Mouse (Mus musculus) yolk sac, embryonic 10.5 days (tissue): Measurements from ENCODE around the gene Etl4.

Source experiments
- DNase-seq: peaks from one replicate; pipeline ENCODE4 v3.0.0-alpha.2; 2017; ENCODE audit warnings: low spot score

Etl4 gene

DNA sequence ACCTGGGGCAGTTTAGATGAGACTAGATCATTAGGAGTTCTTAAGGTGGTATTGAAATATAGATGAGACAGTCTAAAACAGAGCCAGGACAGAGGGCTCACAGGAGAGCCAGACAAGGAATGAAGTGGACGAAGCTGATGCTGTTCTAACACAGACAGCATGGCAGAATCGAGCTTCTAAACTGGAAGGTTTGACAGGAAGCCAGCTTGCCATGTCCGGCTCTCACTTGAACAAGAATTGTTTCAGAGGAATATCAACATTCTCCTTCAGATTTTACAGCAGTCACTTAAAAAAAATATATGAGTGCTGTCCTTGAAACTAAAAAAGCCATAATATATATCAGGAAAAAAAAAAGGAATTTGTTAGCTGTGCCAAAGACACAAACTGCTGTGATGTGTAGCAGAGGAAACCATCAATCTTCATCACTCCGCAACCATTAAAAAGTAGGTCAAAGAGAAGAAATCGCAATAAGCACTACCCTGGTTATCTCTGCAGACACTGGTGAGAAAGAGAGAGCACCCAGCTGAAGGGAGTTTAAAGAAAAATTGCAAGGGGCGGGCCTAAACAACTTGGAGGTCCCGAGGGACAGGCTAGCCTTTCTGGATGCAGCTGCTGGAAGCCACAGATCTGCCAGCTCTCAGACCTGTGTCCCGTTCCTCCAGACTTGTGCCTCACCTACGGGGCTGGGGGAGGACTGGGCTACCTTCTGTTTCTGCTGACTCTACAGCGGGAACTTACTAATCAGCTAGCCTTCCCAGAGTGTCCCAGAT, 534.3 kb downstream of the Etl4 start:
- DNase-seq, result no peak

DNA sequence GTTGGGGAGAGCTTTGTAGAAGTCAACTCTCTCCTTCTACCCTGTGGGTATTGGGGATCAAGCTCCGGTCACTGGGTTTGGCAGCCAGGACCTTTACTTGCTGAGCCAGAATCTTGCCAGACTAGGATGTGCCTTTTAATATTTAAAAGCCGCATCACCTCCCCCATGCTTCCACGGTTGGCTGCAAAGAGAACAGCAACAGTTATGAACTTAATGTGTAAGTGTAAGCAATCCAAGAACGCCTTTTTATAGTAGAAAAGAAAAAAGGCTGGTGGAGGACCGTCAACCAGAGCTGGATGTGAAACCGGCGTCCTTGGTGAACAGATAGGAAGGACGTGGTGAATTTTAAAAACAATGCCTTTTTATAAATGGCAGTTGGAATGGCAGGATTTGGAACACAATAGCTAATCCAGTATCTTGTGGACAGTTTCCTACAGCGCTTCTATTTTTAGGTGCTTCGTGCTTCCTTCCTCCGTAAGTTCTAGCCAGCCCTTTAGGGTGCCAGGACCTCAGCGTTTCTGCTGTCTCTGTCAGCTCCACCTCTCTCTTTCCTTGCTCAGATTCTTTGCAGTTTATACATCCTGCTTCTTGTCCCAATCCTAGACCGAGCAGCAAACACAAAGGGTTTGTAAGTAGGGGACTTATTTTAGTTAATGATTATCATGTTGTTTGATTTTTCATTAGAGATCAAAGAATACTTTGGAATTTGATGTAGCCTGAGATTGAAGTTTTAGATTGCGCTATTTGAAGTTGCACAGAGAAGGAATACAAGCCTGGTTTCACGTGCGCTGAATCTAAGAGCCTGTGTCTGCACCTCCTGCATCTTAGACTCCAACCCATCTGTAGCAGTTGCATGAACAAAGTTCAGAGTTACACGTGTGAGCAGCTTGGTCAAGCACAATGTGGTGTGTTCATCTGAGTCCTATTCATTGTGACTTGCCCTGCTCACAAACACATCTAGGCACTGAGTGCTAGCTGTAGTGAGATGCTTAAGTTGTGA, 535.9 kb downstream of the Etl4 start:
- DNase-seq, result no peak

DNA sequence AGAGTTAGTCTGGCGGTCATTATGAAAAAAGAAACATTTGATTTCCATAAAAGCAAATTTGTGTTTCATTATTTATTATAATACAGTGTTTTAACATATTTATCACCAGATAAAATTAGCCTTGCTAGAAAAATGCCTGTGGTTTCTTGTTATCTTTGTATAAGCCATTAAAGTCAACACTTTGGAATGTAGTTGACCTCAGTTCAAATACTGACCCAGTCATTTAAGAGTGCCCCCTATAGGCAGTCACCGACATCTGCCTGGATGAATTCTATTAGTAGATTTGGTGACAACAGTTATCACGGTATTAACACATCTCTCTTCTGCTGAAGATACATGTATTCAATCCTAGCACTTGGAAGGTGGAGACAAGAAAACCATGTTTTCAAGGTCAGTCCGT, 536.6 kb downstream of the Etl4 start:
- no peak for DNase-seq

DNA sequence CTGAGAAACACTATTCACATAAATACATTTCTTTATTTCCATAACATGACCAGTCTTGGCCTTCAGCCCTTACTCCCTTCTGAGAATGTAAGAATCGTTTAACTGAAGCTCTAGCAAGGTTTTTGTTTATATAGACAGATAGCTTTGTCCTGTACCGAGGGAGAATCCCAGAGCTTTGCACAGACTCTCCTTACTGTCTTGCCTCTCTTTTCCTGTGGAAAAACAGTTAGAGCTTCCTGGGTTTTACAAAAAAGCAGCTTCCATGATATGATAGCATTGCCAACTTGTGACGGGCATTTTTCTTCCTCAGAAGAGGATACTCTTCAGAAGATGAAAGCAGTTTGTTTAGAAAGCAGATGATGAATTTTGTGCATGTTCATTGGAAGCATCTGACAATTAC, 541.4 kb downstream of the Etl4 start:
- DNase-seq, result no peak

DNA sequence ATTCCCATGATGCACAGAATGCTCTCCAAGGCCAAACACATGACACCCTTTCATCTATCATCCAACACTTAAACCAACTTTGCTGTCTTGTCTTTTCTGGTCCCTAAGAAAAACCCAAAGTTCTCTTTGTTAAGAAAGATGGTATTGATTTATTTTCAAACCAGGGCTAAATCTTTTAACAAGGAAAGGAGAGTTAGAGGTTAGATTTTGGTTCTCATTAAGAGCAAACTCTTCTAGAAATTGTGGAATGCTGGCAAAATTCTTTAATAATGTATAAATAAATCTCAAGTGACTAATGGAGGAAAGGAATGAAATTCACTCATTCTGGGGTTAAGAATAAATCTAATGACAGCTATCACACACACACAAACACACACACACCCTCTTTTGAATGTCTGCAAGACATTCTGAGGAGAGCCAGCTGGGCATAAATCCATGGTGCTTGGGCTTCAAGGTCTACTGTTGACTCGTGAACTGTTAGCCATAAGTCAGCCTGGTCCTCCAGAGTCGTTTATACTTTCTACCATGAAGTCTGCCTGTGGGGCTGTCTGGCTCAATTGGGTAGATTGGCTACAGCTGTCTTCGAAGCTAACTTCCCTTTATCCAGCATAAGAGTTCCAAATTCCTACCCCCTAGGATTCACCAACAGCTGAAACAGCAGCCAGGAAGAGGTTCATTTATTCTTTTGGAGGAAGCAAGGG, 544.1 kb downstream of the Etl4 start:
- DNase-seq, result no peak

DNA sequence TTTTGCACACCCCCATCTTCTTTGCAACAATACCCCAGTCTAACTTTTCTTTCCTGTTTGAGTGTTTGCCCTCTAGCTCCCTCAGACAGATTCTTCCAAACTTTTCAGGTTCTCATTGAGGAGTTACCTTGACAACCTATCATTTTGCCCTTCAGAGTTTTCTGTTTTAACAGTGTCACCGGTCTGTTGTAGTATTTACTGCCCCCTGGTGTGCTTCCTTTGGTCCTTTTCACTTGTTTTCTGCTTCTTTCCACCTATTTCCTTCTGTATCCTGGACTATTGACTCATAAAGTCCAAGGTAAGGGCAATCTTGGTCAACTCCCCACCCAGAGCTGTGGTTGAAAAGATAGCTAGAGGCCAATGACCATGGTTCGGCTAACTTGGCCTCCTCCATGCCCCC, 569.6 kb downstream of the Etl4 start:
- DNase-seq, result no peak

DNA sequence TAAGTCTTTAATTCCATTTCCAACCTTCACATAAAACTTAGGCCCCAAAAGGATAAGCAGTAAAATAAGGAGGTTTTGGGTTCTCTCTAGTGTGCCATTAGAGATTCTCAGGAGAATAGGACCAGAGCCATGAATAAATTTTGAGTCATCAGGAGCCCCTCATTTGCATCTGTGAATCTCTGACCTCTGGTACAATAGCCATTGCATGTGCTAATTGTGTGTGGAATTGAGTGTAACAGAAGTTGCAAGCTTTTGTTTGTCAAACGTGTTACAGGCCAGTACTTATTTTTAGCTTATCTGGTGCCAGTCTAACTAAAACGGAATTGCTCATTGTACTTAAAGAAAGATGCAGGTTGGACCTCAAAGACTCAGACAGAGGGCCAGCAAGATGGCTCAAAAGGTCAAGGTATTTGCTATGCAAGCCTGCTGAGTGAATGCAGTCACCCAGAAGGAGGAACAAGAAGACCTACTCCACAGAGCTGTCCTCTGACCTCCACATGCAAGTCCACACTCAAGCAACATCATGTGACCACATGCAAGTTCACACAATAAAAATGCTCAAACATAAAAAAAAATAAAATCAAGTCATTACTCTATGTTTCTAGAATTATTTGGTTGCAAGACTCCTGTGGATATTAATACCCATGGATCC, 576.7 kb downstream of the Etl4 start:
- DNase-seq, result no peak

DNA sequence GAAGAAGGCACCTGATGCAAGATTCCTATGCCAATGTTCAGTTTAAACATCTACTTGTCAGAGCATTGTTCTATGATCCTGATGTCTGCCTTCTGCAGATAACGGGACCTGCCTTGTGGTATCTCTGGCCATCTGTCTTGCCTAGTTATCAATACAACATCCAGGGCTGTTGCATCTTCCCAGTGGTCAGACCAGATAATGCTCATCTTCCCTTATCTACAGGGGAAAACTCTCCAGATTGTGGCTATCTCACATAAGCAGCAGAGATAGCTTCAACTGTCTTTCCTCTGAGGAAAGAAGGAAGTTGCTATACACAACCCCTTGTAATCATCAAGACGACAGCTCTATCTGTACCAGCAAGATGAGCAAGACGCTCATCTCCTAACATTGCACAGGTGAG, 579.5 kb downstream of the Etl4 start:
- DNase-seq, result no peak

DNA sequence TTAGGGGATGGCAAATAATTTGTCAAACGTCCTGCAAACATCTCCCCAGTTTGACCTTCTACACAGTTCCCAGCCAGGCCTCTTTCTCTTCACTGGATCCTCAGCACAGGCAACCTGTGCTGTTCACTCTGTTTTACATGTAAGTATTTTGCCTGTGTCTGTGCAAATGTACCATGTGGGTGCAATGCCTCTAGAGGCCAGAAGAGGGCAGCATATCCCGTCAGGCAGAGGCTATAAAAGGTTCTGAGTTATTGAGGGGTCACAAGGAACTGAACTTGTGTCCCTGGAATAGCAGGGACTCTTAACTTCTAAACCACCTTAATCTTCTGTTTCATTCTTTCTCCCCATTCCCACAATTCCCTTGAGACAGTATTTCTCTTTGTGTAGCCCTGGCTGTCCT, 582.5 kb downstream of the Etl4 start:
- DNase-seq, result no peak

DNA sequence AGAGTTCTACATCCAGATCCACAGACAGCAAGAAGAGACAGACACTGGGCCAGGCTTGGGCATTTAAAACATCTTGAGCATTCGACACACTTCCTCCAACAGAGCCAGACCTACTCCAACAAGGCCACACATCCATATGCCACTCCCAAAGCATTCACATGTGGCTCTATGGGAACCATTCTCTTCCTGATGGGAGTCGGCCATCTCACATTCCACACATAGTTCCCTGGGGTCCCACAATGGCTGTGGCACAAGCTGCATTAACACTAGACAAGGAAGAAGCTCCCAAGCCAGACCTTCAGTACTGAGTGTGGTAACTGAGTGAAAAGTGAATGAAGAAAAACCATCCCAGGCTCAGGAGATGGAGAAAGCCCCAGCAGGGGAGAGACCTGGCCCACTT, 584.2 kb downstream of the Etl4 start:
- DNase-seq, result no peak

DNA sequence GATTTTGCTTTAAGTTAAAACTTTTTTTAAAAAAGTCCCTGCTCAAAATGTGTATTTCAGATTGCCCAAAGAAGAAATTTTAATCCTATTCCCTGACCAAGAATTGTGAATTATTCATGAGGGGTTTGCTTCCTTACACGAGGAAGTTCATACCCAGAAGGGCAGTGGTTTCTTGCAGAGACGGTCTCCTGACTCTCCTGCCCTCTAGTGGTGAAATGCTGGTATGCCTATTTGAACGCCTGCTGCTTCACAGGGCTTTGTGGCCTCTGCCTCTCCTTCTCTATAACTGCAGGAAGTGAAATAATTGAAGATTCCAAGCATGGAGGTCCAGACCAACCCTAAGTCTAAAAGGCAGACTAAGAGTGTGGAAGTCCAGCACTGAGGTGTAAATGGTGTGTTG, 585.1 kb downstream of the Etl4 start:
- peak; percentile 37 for DNase-seq

DNA sequence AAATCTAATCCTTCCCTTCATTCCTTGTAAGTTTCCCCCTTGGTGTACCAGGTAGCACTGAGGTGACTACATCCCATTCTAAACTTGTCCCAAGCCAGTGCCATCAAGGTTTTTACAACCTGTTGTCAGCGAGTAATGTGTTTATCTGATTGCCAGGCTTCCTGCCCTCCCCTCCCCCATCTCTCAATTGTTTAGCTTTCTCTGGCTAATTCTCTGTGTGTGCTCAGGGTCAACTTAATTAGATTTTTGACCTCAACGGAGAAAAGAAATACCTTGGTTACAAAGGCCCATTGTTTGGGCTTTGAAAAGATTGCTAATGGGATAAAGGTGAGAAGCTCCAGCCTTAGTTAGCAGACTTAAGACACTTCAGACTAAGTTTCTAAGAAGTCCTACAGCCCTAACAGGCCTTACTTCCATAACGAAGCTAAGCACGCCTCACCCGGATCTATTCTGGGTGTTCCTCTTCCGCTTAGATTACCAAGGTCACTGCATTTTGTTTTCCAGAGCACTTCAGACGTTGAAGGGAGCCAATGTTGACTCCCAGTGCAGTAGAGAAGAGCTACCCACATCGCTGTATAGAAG, 586.7 kb downstream of the Etl4 start:
- DNase-seq, result no peak

DNA sequence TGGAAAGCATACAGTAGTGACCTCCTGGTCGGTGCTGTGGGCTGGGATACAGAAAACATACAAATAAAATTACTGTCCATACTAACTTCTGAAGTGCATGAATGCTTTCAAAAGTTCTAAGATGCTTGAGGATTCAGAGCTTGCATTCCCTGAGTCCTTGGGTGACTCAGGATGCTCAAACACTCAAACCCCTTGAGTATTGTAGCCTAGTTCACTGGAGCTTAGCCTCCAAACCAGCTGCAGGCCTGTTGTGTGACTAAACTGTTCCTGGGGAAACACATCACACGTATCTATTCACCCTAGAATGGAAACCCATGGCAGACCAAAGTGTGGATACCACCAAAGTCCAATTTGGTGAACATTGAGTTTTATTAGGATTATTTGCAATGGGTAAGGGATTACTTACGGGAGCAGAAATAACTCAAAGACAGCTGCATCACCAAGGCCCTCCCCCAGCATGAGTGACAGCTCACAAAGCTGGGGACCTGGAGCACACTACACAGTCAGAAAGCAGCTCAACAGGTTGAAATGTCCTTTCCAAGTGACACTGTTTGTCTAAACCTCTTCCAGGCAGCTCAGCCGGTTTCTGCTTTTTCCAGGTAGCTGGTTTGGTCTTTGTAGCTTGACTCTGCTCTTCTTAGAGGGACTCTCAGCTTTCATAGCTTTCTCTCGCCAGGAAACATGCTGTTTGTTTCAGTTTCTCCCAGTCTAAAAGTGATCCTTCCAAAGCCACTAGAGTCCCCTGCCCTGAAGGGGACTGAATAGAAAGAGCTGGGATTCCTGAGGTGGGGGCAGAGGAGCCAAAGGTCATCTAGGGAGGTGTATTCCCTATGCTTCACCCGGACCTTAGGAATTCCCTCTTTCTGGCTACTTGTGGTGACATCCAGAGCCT, 598.5 kb downstream of the Etl4 start:
- DNase-seq, result peak; percentile 73

DNA sequence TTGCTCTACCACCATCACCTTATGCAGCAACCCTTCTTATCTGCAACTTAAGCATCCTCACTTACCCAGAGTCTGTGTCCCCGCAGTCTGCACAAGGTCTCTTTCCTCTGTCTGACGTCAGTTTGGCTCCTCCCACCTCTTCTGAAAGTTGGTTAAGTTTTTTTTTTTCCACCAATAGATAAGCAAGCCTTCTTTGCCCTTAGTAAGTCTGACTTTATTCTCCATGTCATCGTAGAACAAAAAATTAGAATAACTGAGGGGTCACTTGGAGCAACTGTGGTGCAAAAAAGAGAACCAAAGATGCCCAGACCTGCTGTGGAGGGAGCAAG, 599.1 kb downstream of the Etl4 start:
- no peak for DNase-seq

DNA sequence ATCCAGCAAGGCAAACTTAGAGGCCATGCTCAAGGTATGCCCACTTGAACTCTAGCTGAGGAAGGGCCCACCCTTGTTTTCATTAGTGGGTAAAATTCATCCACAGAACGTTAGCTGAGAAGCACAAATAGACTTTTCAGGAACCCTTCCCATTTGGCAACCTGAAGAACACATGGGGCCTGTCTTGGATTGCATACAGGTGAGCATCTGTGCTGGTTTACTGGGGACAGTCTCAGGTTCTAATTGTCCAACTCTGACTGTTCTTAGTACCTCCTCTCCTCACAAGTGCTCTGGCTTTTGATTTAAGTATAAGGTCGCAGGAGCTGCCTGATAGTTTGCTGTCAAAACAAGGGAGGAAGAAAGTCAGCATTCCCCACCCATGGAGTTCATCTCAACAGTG, 600.5 kb downstream of the Etl4 start:
- no peak for DNase-seq

DNA sequence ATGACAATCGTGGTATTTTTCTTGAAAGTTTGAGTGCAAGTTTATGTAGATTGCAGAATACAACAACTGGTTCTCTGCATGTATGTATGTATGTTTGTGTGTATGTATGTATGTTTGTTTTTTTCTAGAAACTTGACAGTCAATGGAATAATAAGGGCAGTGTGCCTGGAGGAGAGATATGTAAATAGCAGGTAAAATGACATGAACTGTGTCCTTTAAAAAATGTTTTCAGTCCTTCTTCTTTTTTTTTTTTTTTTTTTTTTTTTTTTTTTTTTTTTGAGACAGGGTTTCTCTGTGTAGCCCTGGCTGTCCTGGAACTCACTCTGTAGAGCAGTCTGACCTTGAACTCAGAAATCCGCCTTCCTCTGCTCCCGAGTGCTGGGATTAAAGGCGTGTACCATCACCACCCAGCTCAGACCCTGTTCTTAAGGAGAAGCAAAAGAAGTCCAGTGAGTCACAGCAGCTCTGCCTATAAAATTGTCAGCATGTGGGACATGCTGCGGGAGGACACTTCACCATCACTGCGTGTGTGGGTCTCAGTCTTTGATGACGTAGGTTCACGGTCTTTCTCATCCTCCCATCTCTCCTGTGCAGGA, 606.8 kb downstream of the Etl4 start:
- DNase-seq, result no peak

DNA sequence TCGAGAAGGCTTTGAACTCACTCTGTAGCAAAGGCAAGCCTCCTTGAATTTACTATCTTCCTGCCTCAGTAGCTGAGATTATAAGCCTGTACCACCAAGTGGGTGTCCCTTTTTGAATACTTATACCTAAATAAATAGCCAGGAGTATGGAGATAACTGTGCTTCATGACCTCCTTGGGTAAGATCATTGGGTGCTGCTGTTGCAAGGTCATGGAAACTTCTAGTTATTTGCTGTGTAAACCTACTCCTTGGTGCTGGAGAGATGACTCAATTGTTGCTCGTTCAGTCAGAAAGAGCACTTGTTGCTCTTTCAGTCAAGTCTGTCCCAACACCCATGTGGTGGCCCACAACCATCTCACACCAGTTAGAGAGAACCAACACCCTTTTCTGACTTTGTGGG, 608.3 kb downstream of the Etl4 start:
- no peak for DNase-seq

DNA sequence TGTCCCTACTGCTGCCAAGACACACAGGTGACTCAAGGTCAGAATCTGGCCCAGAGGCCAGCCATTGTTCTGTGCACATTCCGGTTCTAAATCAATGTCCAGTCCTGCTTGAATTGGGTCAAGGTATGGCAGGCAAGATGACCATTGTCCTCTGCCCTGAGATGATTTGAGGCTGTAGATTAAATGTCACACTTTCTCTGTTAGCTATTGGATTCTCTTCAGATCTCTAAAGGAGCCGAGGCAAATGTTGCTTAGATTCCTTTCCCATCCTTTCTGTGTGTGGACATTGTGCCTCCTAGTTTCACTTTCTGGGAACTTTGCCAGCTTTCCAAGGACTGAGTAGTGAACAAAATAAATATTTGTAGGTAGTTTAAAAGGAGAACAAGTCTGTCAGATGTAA, 608.9 kb downstream of the Etl4 start:
- DNase-seq, result peak; percentile 43

DNA sequence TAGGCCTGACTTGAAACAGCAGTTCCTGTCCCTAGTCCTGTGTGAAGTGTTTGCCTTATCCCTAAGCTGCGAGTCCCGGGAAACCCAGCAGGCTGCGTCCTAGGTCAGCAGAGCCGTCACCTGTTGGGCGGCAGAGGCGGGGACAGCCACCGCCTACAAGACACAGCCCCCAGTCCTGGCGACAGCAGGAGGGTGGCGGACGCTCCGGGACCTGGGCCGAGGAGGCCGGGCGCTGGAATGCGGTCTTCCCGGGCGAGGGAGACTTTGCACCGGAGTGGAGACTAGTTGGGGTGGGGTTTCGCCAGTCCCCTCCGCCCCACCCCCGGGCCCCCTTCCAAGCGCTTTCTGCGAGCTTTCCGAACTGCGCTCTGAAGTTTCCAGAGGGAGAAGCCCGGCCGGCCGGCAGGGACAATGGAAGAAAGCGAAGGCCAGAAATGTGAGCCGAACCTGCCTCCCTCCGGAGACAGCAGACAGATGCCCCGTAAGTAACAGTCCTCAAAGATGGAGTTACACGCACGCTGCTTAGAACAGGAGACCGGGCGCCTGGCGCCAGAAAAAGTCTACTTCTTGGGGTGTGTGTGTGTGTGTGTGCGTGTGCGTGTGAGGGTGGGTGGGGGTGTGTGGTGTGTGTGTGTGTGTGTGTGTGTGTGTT, 610.0 kb downstream of the Etl4 start:
- DNase-seq, result peak; percentile 92

DNA sequence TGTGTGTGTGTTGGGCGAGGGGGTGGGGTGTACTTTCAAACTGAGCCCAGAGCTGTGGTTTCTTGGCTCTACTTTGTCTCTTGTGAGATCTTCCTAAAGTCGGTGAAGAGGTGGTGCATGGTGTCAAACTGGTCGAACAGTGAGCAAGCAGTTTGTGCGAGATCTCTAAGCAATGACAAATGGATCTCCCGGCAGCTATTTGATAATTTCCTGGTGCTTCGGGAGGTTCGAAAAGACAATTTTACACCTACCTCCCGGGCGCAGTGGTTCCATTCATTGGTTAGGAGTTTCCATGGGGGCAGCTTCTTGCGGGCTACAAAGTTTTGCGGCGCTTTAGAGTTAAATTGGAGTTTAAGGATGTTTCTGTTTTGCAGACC, 610.5 kb downstream of the Etl4 start:
- no peak for DNase-seq
